Mouse (Mus musculus) hindbrain, postnatal 0 days (tissue): Measurements from ENCODE around the gene Tgfbr3l. TPM values are rescaled to one million over a fixed set of nuclear protein-coding genes. Genes with fewer than 3 reads are reported as not detected.
A peak's percentile ranks its signal among the peaks of the same experiment; 100 is the strongest.

ENCODE experiments used
- ATAC-seq: fragments of 200-750 bp; cut with Nextera tagmentation; 2 replicates; pipeline ENCODE4 v1.8.0; 2017; ENCODE audit warnings: mild to moderate bottlenecking, moderate TSS enrichment, moderate library complexity
- DNase-seq: peaks from one replicate; pipeline ENCODE4 v3.0.0-alpha.2; 2015; ENCODE audit warnings: low spot score
- H3K27ac ChIP-seq: fragments of 300-500 bp; sonication (generic); 2 replicates; pipeline ENCODE4 v1.5.1; 2014; ENCODE audit warnings: mild to moderate bottlenecking
- H3K27me3 ChIP-seq: fragments of 300-500 bp; sonication (generic); 2 replicates; pipeline ENCODE4 v1.6.1; 2014; ENCODE audit warnings: low read length, mixed read lengths; ENCODE audit not compliant: insufficient read depth
- H3K36me3 ChIP-seq: fragments of 300-500 bp; sonication (generic); 2 replicates; pipeline ENCODE4 v1.6.1; 2014; ENCODE audit warnings: low read length, mixed read lengths; ENCODE audit not compliant: insufficient read depth
- H3K4me1 ChIP-seq: fragments of 300-500 bp; sonication (generic); 2 replicates; pipeline ENCODE4 v1.6.1; 2014; ENCODE audit warnings: antibody characterized with exemption, low read length, mixed read lengths; ENCODE audit not compliant: insufficient read depth
- H3K4me2 ChIP-seq: fragments of 300-500 bp; sonication (generic); 2 replicates; pipeline ENCODE4 v1.6.1; 2014; ENCODE audit warnings: low read depth, mild to moderate bottlenecking, low read length, moderate library complexity, mixed read lengths
- H3K4me3 ChIP-seq: fragments of 300-500 bp; sonication (generic); 2 replicates; pipeline ENCODE4 v1.5.1; 2014; ENCODE audit warnings: low read length
- H3K9ac ChIP-seq: fragments of 300-500 bp; sonication (generic); replicated peaks from 2 replicates; pipeline ENCODE4 v1.6.1; 2014; ENCODE audit warnings: mild to moderate bottlenecking, low read length, moderate library complexity, mixed read lengths
- H3K9me3 ChIP-seq: fragments of 300-500 bp; sonication (generic); 2 replicates; pipeline ENCODE4 v1.6.1; 2016; ENCODE audit warnings: low read length, mixed read lengths
- CTCF ChIP-seq: IDR thresholded peaks from 2 replicates; pipeline ENCODE4 v1.5.1; 2016; ENCODE audit warnings: antibody characterized with exemption, control low read depth, low read depth
- WGBS: fragments of 180-500 bp; shearing (Covaris S2); extraction: QIAGEN DNeasy Blood & Tissue Kit; methylation state at CpG from one replicate; pipeline ENCODE4 v1.1.7; 2014; 5-methylcytosine and 5-hydroxymethylcytosine counted together
- polyA plus RNA-seq: library from polyadenylated mRNA; unstranded; fragments of >200 nt; fragmentation: Nextera tagmentation; extraction: Ambion mirVana; gene quantifications from 2 replicates; pipeline ENCODE4 v1.2.1, GENCODE M21; 2015
- total RNA-seq: library from RNA; depleted of rRNA; stranded (reverse); fragments of >200 nt; gene quantifications from 2 replicates; pipeline ENCODE4 v1.2.3, GENCODE M21; 2014

The Tgfbr3l gene
- total and polyA plus RNA-seq, 2 experiments from 2014 or later = 3.7 to 15.5 TPM

DNA sequence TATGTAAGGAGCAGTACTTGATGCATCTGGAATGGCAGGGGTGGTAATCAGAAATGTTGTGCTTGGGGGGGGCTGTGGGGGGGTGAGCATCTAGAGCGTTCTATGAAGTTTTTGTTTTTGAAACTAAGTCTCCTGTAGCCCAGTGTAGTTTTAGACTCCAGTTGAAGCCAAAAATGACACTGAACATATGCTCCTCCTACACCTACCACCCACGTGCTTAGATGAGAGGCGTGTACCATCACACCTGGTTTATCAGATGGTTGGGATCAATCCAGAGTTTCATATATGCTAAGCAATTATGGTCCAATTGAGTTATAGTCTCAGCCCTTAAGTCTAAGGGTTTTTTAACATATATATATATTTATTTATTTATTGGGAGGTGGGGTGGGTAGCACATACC is 28.4 kb upstream of the Tgfbr3l start:
- H3K4me1 ChIP-seq = peaks cover 3% of the 10 kb centered on the region
- H3K9me3 ChIP-seq = no peaks in the 10 kb centered on the region
- TF ChIP-seq CTCF = no peak
- no peak overlapping the region for H3K4me3 ChIP-seq
- H3K27ac ChIP-seq = no peak overlapping the region
- ATAC-seq = no peak
- H3K9ac ChIP-seq = no peak overlapping the region
- DNase-seq = no peak
- no peaks in the 10 kb centered on the region for H3K27me3 ChIP-seq
- 90% methylated on average over 3 of the region's 3 CpGs for WGBS
- no peak overlapping the region for H3K4me2 ChIP-seq
- H3K36me3 ChIP-seq = no peaks in the 10 kb centered on the region; the same call in 1 of the 2 replicates

DNA sequence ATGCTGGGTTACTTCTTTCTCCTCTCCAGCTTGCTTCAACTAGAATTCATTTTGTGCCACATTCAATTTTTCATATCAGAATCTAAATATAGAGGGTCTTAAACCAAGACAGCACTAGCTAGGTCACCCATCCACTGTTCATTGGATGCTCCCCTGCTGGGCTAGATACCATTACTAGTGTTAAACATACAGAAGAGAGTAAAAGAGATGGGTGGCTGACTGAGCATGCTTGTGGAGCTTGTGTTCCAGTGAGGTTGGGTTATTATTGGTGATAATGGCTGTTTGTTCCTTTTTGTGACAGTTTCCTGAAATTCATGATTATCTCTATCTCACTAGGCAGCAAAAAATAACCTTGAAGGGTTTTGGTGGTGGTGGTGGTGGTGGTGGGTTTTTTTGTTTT is 26.0 kb upstream of the Tgfbr3l start:
- no peak for ATAC-seq
- DNase-seq = no peak
- H3K27me3 ChIP-seq = no peaks in the 10 kb centered on the region
- H3K4me2 ChIP-seq = no peak overlapping the region
- no peak overlapping the region for H3K27ac ChIP-seq
- H3K4me1 ChIP-seq = 0 out of 2 replicates have a peak, but pooled peaks cover 5% of the 10 kb centered on the region
- H3K9ac ChIP-seq = no peak overlapping the region
- H3K4me3 ChIP-seq = no peak overlapping the region
- no peak for TF ChIP-seq CTCF
- no peaks in the 10 kb centered on the region for H3K9me3 ChIP-seq
- no peaks in the 10 kb centered on the region for H3K36me3 ChIP-seq

DNA sequence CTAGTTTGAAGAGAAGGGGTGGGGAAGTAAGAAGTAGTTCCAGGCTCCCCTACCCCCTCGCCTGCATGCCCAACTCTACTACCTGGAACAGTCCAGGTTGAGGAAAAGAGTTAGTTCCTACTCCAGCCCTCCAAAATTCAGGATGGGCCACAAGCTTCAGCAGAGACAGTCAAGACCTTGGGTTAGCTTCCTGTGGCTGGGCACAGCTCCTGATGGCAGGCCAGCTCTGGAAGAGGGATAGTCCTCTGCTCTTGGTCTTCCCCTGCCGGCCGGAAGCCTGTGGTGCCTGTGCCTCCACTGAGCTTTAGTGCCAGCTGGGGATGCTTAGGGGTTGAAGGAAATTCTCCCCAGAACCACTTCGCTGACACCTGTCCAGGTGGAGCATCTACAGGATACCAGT is 21.7 kb upstream of the Tgfbr3l start:
- H3K4me1 ChIP-seq = 0 out of 2 replicates have a peak, but pooled peaks cover 5% of the 10 kb centered on the region
- no peak overlapping the region for H3K27ac ChIP-seq
- no peaks in the 10 kb centered on the region for H3K27me3 ChIP-seq
- no peaks in the 10 kb centered on the region for H3K36me3 ChIP-seq
- TF ChIP-seq CTCF = peak; percentile 7; the same call in 1 of the 2 replicates
- 28% methylated on average over 4 of the region's 4 CpGs for WGBS
- DNase-seq (no peak), ATAC-seq (peak; percentile 29; the same call in 1 of the 2 replicates)
- no peak overlapping the region for H3K9ac ChIP-seq
- no peaks in the 10 kb centered on the region for H3K9me3 ChIP-seq
- no peak overlapping the region for H3K4me3 ChIP-seq
- H3K4me2 ChIP-seq = peak overlapping the region; percentile 45

DNA sequence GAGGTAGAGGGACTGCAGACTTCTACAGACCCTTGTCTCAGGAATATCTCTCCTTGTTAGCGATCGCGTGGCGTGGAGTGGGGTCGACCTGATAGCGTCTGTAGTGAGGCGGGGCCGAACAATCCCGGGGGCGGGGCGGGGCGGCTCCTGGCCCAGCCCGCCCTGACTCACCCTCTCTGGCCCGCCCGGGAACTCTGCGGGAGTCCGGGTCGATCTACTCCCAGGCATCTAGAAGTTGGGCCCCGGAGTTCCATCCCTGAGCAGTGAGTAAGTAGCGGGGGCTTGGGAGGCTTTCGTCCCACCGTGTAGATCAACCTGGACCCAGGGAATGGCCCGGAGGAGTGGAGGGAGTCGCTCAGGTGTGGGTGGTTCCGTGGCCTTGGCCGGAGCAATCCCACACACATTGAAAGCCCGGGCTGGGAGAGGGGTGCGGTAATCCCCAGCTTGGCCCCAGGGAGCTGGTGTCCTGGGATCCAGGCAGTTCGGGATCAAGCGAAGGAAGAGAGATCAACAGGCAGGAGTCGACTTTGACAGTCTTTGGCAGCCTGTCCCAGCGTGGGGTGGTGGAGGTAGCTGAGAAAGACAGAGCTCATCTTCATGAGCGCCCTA is 21.2 kb upstream of the Tgfbr3l start, which contains the start of gene Lrrc8e:
Lrrc8e (plus strand) TSS at position 89 of the 609 bp plus-strand sequence.
- ATAC-seq (peak; percentile 51; the same call in 1 of the 2 replicates), DNase-seq (no peak)
- H3K4me2 ChIP-seq = peak within 1 kb of the TSS; percentile 45
- H3K9ac ChIP-seq = no peak within 1 kb of the TSS
- H3K36me3 ChIP-seq = no peaks in the 10 kb centered on the region
- no peaks in the 10 kb centered on the region for H3K27me3 ChIP-seq
- 0 out of 2 replicates have a peak, but pooled peaks cover 5% of the 10 kb centered on the region for H3K4me1 ChIP-seq
- no peak for TF ChIP-seq CTCF
- H3K9me3 ChIP-seq = no peaks in the 10 kb centered on the region
- 5% methylated on average over 32 of the region's 33 CpGs for WGBS
- H3K27ac ChIP-seq = no peak within 1 kb of the TSS
- H3K4me3 ChIP-seq = peak within 1 kb of the TSS; percentile 11; the same call in 1 of the 2 replicates

DNA sequence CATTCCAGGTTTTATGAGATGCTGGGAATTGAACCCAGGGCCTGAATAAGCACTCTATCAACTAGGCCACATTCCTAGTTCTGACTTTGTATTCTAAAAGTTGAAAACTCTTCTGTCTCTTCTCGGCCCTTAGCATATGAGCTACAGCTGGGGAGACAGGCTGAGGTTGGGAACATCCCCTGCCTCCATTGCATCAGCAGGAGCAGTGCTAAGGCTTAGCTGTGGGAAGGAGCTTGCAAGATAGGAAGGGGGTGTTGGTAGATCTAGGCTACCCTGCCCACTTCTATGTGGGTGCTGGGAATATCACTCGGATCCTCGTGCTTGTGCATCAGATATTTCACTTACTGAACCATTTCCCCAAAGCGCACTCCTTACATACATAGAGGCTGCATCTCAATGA is 20.1 kb upstream of the Tgfbr3l start:
- Histone ChIP-seq H3K27ac (no peak overlapping the region), H3K36me3 (no peaks in the 10 kb centered on the region), H3K4me2 (no peak overlapping the region), H3K9me3 (no peaks in the 10 kb centered on the region), H3K27me3 (no peaks in the 10 kb centered on the region), H3K9ac (no peak overlapping the region), H3K4me1 (0 out of 2 replicates have a peak, but pooled peaks cover 5% of the 10 kb centered on the region), H3K4me3 (no peak overlapping the region)
- 95% methylated on average over 4 of the region's 4 CpGs for WGBS
- DNase-seq = no peak
- no peak for ATAC-seq
- no peak for TF ChIP-seq CTCF

DNA sequence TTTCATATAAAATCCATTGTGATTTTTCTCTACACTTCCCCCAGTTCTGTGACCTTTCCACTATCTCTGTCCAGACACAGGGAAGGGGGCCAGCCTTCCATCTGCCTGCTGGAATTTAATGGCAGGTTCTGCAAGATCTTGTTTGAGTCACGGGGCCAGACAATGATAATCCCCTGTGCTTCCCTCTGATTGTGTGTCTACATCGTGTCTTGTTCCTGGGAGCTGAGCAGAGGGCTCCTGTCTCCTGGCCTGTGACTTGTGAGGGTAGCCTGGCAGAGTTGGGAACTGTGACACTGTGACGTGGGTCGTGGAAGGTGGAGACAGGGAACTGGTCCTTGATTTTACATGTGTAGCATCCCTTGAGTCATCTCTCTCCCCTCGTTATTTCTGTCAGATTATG is 18.2 kb upstream of the Tgfbr3l start:
- no peaks in the 10 kb centered on the region for H3K27me3 ChIP-seq
- WGBS = 76% methylated on average over 5 of the region's 5 CpGs
- no peak overlapping the region for H3K9ac ChIP-seq
- no peak for DNase-seq
- H3K9me3 ChIP-seq = no peaks in the 10 kb centered on the region
- H3K36me3 ChIP-seq = no peaks in the 10 kb centered on the region
- H3K4me1 ChIP-seq = 0 out of 2 replicates have a peak, but pooled peaks cover 5% of the 10 kb centered on the region
- TF ChIP-seq CTCF = no peak
- H3K4me2 ChIP-seq = no peak overlapping the region
- H3K4me3 ChIP-seq = no peak overlapping the region
- no peak for ATAC-seq
- H3K27ac ChIP-seq = no peak overlapping the region
